Mouse (Mus musculus): Measurements from ENCODE around the gene Gm5039.
"Not testable (repeated sequence)": the region's sequence is repeated elsewhere in the genome, so short reads cannot be mapped to it uniquely, and the experiment has no call there.

Gene Gm5039

DNA sequence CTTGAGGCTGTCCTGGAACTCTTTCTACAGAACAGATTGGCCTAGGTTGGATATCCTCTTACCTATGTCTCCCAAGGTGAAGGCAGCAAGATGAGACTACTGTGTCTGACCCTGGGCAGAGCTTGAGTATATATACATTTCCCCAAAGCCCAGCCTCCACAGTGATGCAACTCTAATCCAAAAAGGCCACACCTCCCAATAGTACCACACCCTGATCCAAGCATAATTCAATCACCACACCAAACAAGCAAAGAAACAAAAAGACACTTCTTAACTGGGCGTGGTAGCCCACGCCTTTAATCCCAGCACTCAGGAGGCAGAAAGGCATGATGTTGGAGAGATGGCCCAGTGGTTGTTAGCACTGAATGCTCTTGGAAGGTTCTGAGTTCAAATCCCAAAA is at the start of gene Gm5039:
Gm5039 (minus strand) TSS at position 101 of the 400 bp plus-strand sequence.
- DNase-seq (ENCODE audit: low read depth, low spot score), result not testable (repeated sequence)

DNA sequence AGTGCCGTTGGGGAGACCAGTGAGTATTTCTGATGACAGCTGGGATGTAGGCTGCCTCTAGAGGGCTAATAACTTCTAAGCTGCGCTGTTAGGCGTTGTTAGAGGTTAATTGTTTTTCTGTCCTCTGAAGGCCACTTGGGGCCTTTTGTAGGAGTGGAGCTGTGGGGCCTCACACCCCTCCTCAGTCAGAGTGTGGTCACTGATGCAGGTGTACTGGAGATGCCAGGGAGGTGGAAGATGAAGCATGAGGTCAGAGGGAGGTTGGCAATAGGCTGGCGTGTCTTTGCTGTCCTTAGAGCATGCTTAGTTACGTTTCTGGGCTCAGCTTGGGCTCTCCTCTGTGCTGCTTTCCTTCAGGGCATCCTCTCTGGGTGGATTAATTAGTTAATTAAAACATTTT is 48.2 kb upstream of the Gm5039 start:
- DNase-seq (ENCODE audit: low read depth, low spot score), result no peak

DNA sequence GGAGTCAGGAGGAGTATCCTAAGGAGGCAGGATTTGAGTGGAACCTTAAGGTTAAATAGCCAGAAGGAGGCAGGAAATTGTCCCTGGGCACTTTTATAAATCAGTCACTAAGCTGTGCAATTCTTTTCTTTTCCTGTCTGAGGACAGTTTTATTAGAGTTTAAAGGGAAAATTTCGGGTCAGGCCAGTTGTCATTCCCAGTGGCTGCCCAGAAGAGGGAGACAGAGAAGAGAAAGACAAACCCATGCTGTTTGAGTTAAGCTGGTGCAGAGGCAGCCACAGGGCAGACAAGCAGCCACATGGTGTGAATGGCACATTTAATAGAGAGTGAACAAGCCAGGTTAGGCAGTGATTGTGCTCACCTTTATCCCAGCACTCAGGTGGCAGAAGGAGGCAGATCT is 46.5 kb upstream of the Gm5039 start:
- DNase-seq (ENCODE audit: low read depth, low spot score), result not testable (repeated sequence)

DNA sequence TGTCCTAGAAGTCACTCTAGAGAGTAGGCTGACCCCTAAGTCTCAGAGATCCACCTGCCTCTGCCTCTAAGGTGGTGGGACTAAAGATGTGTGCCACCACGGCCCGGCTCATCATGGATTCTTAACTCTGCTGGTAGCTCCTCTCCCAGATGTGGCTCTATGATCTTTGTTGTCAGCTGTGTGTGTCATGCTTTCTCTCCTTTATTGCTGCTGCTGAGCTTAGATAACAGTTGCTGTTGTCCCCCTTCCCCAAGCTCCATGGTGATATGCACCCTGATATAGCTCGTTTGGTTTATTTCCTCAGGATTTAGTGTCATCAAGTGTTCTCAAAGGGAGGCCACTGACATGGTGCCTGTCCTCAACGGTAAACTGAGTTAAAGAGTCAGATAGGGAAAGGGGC is 45.9 kb upstream of the Gm5039 start:
- not testable (repeated sequence) for DNase-seq (ENCODE audit: low read depth, low spot score)

DNA sequence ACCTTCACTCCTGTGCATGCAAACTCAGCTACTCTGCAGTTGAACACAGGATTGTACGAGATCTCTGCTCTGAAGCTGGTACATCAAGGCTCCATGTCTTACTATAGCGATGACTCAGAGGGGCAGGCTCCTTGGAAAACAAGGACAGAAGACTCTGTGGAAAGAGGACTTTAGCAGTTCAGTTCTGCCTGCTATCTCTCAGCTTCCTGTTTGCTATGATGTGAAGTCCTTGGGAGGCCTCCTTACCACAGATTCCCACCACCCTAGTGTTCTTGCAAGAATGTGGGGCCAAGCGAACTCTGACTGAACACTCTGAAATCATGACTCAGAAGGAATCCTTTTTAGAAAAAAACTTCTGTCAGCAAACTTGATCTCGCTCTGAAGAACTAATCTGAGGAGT is 44.8 kb upstream of the Gm5039 start:
- DNase-seq (ENCODE audit: low read depth, low spot score), result no peak

DNA sequence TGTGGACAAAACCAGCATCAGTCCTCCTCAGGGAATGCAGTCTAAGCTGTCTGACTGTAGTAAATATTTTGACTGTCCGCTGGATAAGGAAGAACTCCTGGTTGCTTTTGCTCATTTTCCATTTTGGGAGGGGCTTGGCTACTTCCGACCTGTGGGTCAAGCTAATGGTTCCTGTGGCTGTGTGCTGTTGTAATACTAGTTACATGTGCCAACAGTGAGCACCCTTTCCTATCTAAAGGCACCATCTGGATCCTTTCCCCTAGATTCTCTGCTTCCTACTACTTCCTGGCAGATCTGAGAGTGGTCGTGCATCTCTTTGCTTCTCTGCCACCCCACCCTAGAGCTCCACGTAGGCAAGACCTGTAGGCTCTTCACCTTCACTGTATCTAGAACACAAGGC is 43.8 kb upstream of the Gm5039 start:
- DNase-seq (ENCODE audit: low read depth, low spot score), result no peak

DNA sequence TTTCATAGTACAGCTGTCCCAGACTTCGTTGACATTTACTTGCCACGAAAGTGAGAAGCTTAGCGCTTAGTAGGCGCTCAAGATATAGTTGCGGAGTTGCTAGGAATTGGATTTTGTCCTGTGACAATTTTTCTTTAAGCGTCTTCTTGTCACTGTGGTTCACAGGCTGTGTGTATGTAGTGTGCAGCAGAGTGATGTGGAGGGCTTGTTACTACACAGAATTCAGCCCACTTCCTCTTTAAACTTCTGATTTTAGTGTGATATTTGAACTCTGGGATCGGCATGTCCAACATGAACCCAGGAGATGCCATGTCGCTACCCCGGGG is 37.3 kb upstream of the Gm5039 start:
- no peak for DNase-seq (ENCODE audit: low read depth, low spot score)

DNA sequence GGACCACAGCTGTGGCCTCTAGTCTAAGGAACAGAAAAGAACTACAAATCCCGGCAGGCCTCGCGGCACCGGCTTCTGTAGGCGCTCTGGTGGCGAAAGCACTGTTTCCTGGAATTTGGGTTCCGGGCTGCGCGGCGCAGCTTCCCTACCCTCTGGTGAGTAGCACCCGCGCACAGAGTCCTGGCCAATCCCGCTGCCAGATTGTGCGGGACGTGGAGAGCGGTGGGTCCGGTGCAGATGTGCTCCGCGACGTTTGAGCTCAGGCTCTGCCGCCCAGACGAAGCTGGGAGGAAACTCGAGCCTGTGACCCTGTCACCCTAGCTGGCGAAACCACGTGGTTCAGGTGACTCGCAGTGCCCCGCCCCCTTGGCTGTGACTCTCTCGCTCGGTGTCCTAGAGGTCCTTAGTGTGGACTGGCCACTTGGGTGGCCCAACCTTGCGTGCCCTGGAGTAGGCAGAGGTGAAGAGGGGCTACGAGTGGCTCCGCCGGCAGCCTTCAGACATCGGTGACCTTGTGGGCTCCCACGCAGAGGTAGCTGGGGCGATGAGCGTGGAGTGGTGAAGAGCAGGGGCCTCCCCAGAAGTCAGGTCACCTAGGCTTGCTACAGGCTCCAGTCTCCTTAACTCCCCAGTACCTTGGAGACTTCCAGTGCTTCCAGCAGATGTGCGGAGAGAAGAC is 36.8 kb upstream of the Gm5039 start, which contains the start of gene Adck1:
Adck1 (plus strand) TSS at position 114 of the 679 bp plus-strand sequence.
- DNase-seq (ENCODE audit: low read depth, low spot score), result peak; percentile 81

DNA sequence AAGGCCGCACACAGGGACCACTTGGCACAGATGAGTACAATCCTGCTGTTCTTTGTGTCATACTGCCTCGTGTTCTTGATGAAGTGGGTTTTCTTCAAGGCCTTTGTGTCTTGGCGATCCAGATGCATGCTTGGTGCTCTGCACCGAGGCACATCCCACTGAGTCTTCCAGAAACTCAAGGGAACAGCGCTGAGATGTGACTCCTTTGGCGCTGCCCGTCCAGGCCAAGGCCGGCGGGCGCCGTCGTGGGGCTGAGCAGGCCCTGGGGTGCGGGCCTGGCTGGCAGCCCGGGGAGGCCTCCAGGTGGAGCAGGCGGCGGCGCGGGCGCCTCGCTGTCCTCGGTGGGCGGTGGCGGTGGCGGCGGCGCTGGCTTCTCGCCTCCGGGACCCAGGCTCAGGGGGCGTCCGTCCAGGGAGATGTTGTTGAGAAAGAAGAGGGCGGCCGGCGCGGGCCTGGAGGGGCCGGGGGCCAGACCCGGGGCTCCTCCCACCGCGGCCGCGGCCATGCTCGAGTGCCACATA is 30.4 kb upstream of the Gm5039 start:
- DNase-seq (ENCODE audit: low read depth, low spot score), result no peak

DNA sequence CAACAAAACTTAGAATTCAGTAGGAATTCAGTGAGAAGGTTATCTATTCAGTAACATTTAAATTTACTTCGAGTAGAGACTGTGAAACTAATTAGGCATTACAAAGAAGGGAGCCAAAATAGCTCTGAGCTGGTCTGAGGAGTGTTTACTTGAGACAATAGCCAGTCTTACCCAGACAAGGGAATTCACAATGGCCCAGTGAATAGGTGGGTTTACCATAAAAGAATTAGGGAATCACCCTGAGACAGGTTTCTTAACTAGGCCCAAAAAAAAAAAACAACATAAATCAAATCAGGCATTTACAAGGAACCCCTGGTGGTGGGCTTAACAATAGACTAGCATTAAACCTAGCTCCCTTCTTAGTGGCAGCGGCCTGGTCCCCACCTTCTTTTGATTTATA is 17.5 kb upstream of the Gm5039 start:
- DNase-seq (ENCODE audit: low read depth, low spot score), result not testable (repeated sequence)

DNA sequence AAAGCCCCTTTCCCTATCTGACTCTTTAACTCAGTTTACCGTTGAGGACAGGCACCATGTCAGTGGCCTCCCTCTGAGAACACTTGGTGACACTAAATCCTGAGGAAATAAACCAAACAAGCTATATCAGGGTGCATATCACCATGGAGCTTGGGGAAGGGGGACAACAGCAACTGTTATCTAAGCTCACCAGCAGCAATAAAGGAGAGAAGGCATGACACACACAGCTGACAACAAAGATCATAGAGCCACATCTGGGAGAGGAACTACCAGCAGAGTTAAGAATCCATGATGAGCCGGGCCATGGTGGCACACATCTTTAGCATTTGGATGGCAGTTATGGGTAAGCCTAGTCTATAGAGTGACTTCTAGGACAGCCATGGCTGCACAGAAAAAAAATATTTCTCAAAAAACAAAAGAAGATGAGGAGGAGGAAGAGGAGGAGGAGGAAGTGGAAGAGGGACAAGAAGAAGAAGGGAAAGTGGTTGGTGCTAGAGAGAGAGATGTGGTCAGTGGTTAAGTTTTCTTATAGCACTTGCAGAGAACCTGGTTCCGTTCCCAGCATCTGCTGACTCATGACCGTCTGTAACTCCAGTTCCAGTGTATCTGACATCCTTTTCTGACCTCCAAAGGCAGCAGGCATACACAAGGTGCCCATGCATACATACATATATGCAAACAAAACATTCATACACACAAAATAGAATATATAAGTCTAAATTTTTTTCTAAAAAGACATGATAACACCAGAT is 13.0 kb upstream of the Gm5039 start:
- DNase-seq (ENCODE audit: low read depth, low spot score), result not testable (repeated sequence)

DNA sequence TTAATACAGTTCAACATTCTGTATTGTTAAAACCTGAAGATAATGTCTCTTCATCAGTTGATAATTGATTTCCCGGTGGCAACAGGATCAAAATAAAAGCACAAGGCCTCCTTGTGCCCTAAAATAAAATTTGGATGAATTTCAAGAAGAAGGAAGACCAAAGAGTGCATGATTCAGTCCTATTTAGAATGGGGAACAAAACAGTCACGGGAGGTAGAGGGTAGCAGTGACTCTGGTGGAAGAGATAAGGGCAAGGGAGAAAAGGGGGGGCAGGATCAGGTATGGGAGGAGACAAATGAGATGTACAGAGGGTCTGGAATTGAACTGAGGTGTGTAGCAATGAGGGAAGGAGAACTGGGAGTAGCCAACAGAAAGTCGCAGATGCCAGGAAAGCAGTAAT is 9.3 kb downstream of the Gm5039 start:
- DNase-seq (ENCODE audit: low read depth, low spot score), result no peak

DNA sequence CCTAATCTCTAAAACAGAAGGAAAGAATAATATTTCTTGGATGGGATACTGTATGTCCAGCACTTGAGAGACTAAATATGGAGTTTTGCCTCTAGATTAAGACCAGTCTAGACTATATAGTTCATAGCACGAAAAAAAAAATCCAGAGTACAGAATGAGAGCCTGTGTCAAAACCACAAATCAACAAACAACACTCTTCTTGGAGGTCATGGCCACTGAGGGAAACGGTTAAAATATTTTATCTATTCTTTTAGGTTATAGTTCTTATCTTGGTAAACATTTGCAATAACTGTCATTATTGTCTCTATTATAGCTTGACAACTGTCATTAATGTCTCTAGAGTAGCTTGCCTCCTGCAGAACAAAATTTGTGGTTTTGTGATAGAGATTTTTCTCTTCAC is 26.7 kb downstream of the Gm5039 start:
- DNase-seq (ENCODE audit: low read depth, low spot score), result not testable (repeated sequence)

DNA sequence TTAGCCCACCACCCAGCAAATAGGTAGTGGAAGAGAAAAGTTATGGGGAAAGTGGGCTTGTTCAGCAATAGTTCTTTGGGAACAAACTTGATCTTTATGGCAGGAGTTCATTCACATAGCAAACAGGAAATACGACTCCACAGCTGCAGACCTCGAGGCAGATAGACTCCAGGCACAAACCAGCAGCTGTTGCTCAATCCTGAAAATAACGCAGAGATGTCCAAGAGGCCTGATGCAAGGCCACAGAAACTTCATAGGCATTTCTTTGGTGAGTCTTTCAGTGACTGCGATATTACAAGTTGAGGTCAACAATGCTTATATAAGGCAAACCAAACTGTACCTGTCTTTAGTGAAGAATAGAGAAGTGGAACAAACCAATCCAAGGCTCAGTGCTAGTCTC is 30.7 kb downstream of the Gm5039 start:
- DNase-seq (ENCODE audit: low read depth, low spot score), result not testable (repeated sequence)

DNA sequence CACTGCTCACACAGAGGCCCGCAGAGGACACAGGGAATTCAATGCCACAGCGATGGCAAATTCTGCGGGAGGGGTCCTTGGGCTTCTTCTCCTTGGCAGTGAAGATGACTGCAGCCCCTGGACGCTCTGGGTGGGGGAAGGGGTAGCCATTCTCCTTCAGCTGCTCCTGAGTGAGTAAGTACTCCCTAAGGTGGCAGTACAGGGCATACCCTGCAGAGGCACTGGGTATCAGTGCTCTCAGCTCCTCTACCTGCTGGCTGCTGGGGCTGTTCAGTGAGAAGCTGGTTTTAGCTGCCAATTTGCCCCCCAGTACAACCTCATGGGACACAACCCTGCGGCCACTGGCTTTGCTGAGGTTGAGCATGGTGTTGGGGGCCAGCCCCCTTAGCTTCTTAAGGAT is 38.6 kb downstream of the Gm5039 start:
- DNase-seq (ENCODE audit: low read depth, low spot score), result not testable (repeated sequence)

DNA sequence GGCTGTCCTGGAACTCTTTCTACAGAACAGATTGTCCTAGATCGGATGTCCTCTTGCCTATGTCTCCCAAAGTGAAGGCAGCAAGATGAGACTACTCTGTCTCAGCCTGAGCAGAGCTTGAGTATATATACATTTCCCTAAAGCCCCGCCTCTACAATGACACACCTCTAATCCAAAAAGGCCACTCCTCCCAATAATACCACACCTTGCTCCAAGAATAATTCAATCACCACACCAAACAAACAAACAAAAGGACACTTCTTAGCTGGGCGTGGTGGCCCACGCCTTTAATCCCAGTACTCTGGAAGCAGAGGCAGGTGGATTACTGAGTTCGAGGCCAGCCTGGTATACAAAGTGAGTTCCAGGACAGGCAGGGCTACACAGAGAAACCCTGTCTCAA is 49.4 kb downstream of the Gm5039 start, which contains the start of gene Gm5662:
Gm5662 (minus strand) TSS at position 101 of the 400 bp plus-strand sequence.
- DNase-seq (ENCODE audit: low read depth, low spot score), result not testable (repeated sequence)

Data from retina, adult 2 months (tissue).